Mouse (Mus musculus) macrophage (primary cell): ENCODE data around the gene Mrps18c. TPM values are rescaled to one million over a fixed set of nuclear protein-coding genes. Genes with fewer than 3 reads are reported as not detected.
A peak's percentile ranks its signal among the peaks of the same experiment; 100 is the strongest.

Source experiments
- H3K27ac ChIP-seq: fragments of 350-480 bp; formaldehyde crosslinking; 2 replicates; pipeline ENCODE4 v1.9.0; 2021
- H3K36me3 ChIP-seq: fragments of 350-480 bp; formaldehyde crosslinking; 2 replicates; pipeline ENCODE4 v1.9.0; 2021; ENCODE audit errors: inconsistent target
- H3K4me3 ChIP-seq: fragments of 350-480 bp; formaldehyde crosslinking; 2 replicates; pipeline ENCODE4 v1.9.0; 2021; ENCODE audit errors: inconsistent target
- H3K79me2 ChIP-seq: fragments of 350-480 bp; formaldehyde crosslinking; 2 replicates; pipeline ENCODE4 v1.9.0; 2021; ENCODE audit errors: inconsistent target
- WGBS: methylation state at CpG from one replicate; pipeline ENCODE4 v1.1.7; 2026; ENCODE audit warnings: inconsistent platforms; ENCODE audit not compliant: missing documents; 5-methylcytosine and 5-hydroxymethylcytosine counted together
- polyA plus RNA-seq: library from polyadenylated mRNA; stranded (reverse); fragments of 250-400 nt; gene quantifications from 3 replicates; pipeline ENCODE4 v1.2.4, GENCODE M21; 2018; ENCODE audit warnings: inconsistent platforms
- total RNA-seq, 78 experiments: library from RNA; depleted of rRNA; stranded (reverse); fragments of 250-400 nt; gene quantifications; 1 replicate in 9 of 78; 2 replicates in 24 of 78; 3 replicates in 43 of 78; 4 replicates in 2 of 78; pipeline ENCODE4 v1.2.4; 2018; ENCODE audit warnings: inconsistent platforms in 56 of 78

Mrps18c gene
- total RNA-seq (2018; cell fraction: chromatin; rRNA removed), result 10 to 100 TPM in 22 of 26 experiments, 1 to 10 TPM in 4; 1.9 to 47.4 (median 16.9) TPM
- 100 to 1,000 TPM in 8 of 26 experiments, 10 to 100 TPM in 18; 57.9 to 114 (median 88.9) TPM for total RNA-seq (2018; cell fraction: cytosol; rRNA removed)
- 10 to 100 TPM in 25 of 26 experiments, 1 to 10 TPM in 1; 6.0 to 53.8 (median 32.9) TPM for total RNA-seq (2018; cell fraction: nucleus; rRNA removed)
- polyA plus RNA-seq, result 85.7 to 113 TPM (median 87.1 TPM) in 3 replicates

DNA sequence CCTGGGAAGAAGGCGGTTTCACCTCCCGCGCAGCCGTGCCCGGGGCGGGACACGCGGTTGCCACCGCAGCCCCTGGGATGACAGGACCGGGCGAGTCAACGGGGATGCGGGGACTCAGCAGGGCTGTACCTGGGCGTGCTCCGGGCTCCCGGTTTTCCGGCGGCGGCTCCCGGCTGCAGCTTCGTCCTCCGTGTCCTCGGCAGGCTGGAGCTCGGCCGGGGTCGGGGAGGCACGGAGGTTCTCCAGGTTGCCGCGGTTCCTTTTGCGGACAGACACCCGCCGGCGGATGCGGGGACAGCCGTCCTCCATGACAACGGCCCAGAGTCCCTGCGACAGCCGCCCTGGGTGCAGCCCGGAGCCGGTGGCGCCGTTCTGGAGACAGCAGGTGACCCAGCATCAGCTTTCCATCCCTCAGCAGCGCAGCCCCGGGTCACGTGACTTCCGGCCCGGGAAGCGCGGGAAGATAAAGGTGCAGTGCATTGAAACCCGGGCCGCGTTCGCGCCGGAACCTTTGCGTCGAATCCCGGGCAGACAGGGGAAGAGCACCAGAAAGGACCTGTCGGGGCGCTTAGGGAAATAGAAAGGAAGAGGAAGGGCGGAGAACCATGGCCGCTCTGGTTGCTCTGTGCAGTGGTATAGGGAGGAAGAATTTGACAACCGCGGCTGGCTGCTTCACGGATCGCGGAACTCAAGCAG, at the start of gene Mrps18c, which contains the start of gene Helq:
Gene Mrps18c (plus strand): TSS at position 463 of the 696 bp plus-strand sequence.
Gene Helq (minus strand): TSS at position 434 of the 696 bp plus-strand sequence.
- Histone ChIP-seq H3K79me2 (peaks cover 40% of the 10 kb centered on the region), H3K27ac (peak within 1 kb of the TSS; percentile 25), H3K4me3 (peak within 1 kb of the TSS; percentile 85), H3K36me3 (peaks cover 32% of the 10 kb centered on the region)
- WGBS, result under 1% methylated on average over 63 of the region's 67 CpGs

DNA sequence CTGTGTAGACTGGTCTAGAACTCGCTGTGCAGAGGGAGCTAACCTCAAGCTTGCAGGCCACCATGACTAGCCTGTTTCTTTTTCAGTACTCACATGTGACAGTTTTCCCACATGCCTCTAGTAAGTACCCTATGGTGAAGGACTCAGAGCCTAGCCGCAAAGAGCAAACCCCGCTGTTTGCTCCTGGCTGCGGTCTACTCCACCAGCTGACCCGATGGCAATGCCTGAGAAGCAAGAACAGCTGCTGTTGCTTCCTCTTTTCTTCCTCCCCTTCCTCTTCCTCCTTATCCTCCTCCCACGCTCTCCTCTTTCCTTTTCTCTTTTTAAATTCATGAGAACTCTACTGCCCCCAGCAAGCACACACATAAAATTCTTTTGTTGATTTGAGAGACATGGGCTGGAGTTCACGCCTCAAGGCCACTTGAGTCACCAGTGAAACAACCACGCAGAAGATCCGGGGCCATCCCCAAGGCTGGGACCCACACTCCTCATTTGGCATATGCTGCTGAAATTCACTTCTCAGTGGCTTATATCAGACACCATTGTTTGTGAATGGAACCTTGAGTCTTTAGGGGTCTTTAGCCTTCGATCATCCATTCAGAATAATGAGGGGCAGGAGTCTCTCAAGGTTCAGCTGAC, 47.7 kb upstream of the Mrps18c start:
- Histone ChIP-seq H3K4me3 (no peak overlapping the region), H3K27ac (peak overlapping the region; percentile 76), H3K79me2 (no peaks in the 10 kb centered on the region), H3K36me3 (no peaks in the 10 kb centered on the region)
- WGBS, result 14% methylated on average over 10 of the region's 10 CpGs

DNA sequence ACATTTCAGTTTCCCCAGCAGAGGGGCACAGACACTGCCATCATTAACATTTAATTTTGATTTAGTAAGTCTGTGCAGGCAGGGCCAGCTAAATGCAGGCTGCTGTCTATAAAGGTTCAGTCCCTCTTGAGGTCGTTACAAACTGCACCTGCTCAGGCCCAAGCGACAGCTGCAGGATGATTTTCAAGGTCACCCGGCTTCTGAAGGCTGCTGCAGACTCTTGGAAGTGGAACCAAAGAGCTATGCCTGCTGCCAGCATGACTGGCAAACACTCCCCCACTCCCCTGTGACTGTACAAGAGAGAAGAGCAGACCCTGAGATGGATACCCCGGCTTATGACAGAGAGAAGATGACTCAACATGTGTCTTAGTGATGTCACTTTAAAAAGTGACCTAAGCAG, 46.8 kb upstream of the Mrps18c start:
- Histone ChIP-seq H3K4me3 (no peak overlapping the region), H3K79me2 (no peaks in the 10 kb centered on the region), H3K36me3 (no peaks in the 10 kb centered on the region), H3K27ac (no peak overlapping the region)
- 69% methylated on average over 4 of the region's 4 CpGs for WGBS

DNA sequence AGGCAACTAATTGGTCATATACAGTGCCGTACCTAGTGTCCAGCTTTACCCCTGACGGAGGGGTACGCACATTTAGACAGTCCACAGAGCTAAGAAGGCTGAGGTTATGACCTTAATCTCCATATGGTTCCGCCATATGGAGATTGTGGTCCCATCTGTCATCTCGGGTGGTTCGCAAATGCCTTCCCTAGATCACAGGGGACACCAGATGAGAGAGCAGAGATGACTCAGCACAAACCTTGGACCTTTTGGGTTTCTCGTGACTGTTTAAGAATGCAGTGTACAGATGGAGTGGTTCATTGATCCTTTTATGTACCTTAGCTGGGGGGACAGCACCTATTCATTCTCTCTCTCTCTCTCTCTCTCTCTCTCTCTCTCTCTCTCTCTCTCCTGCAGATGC, 45.0 kb upstream of the Mrps18c start:
- 55% methylated on average over 7 of the region's 7 CpGs for WGBS
- H3K4me3 ChIP-seq, result no peak overlapping the region
- H3K79me2 ChIP-seq, result no peaks in the 10 kb centered on the region
- H3K36me3 ChIP-seq, result no peaks in the 10 kb centered on the region
- H3K27ac ChIP-seq, result no peak overlapping the region

DNA sequence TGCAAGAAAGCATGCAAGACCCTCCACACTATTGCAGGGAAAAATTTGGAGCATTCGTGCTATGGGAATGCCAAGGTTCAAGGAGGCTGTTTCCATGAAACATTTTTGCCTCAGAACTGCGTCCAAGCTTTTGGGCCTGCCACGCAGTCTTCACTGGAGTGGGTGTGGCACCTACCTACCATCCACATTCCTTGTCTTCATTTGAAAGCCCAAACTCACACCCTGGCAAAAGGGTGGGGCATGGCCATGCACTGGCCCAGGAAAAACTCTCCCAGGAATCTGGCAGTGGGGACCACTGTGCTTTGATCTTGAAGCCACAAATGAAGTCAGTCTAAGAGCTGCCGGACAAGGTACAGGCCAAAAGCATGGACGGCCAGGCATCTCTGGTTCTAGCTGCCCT, 40.3 kb upstream of the Mrps18c start:
- 96% methylated on average over 5 of the region's 5 CpGs for WGBS
- Histone ChIP-seq H3K36me3 (no peaks in the 10 kb centered on the region), H3K27ac (no peak overlapping the region)

DNA sequence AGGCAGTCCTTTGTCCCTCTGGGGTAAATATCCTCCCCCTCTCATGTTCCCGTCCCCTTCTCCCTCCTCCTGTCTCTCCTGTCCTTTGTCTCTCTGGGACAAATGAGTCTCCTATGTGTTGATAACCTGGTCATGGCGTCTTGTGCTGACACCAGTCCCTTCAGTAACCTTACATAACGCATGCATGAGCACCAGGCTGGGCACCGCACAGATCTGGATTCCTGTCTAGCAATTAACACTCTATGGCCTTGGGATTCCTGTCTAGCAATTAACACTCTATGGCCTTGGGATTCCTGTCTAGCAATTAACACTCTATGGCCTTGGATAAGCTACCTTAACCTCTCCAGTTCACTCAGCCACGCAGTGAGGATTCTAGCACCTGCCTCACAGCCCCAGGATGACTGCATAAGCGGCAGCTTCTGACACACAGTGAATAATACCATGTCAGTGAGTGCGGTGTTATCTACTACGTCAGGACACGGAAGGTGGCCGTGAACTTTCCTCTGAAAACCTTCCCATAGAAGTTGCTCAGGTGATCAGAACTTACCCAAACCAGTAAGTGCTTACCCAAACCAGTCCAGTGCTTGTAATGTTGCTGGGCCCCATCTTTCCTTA, 38.3 kb upstream of the Mrps18c start:
- H3K4me3 ChIP-seq, result no peak overlapping the region
- H3K27ac ChIP-seq, result no peak overlapping the region
- H3K79me2 ChIP-seq, result no peaks in the 10 kb centered on the region
- H3K36me3 ChIP-seq, result peaks cover 4% of the 10 kb centered on the region; the same call in 1 of the 2 replicates
- WGBS, result 93% methylated on average over 10 of the region's 10 CpGs

More for the DNA sequence above, 40.3 kb upstream of the Mrps18c start:
- no peak overlapping the region for H3K4me3 ChIP-seq
- no peaks in the 10 kb centered on the region for H3K79me2 ChIP-seq

DNA sequence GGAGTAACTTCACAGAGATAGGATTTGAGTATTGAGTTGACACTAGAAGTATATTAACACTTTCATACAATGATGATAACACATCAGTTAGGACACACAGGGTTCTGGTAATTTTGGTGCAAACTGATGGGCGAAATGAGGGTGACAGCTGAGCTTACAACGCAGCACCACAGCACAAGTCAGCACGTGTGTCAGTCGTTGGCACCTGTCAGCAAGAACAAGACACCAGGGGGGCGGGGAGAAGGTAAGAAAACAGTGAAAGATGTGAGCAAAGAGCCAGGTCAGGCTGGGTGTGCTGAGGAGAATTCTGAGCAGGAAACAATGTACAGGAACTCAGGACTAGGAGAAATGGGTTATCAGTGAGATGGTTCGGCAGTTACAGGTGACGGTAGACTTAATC, 36.7 kb upstream of the Mrps18c start:
- Histone ChIP-seq H3K79me2 (no peaks in the 10 kb centered on the region), H3K27ac (no peak overlapping the region), H3K4me3 (no peak overlapping the region), H3K36me3 (peaks cover 4% of the 10 kb centered on the region)
- WGBS, result 93% methylated on average over 7 of the region's 7 CpGs

DNA sequence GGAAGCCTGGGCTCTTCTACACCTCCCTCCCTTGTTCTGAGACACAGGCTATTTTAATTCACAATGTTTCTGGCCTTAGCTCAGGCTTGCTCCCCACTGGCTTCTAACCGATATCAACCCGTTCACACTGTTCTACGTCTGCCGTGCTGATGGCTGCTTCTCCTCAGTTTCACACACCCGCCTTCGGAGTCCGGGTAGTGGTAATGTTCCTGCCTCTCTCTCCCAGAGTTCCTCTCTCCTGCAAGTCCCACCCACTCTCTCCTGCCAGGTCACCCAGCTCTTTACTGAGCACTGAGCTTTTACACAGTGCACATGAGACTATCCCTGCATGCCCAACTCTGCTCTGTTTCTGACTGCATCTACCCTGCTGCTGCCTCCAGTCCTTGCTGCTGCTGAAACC, 32.4 kb upstream of the Mrps18c start:
- 91% methylated on average over 7 of the region's 7 CpGs for WGBS
- H3K4me3 ChIP-seq, result no peak overlapping the region
- H3K27ac ChIP-seq, result no peak overlapping the region
- peaks cover 27% of the 10 kb centered on the region for H3K36me3 ChIP-seq
- H3K79me2 ChIP-seq, result no peaks in the 10 kb centered on the region

DNA sequence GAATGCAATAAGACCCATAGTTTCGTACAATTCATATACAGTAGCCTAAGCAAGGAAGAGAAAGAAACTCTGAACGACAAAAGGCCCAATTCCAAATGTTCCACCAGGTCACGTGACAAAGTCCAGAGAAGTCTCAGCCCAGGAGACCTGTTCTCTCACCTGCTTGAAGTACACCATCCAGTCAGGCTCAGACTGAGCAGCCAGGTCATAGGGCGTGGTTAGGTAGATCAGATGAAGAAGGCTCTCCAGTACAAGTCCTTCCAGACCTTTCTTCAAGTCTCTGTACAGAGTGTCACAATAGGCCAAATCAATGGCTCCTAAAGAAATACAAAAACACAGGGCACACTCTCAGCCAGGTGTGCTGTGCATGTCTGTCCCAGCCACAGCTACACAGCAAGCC, 26.9 kb upstream of the Mrps18c start:
- Histone ChIP-seq H3K27ac (no peak overlapping the region), H3K36me3 (peaks cover 37% of the 10 kb centered on the region)
- 94% methylated on average over 4 of the region's 4 CpGs for WGBS

DNA sequence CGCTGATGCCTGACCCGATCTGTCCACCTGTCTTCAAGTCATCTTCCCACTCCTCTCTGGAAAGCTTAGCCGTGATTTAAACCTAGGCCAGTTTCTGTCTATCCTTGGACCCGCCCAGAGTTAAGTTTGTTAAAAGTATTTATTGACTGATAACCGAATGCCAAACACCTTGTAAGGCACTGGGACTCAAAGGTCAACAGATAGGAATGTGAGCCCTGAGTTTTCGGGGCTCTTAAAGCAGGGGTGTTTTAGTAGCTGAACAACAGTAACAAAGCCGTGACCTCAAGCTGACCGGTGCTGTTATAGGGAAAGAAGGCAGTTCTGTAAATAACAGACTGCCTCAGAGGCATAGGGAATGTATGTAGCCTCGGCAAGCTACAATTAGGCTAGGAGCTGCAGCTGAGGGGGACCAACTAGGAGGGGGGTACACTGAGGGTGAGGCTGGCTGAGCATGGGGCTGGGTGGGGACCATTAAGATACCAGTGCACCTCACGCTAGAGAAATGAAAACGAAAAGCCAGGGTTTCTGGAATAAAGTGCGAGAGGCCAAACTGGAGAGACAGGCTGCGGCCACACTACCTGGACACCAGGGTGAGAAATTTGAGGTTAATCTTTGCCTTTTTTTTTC, 22.5 kb upstream of the Mrps18c start:
- Histone ChIP-seq H3K79me2 (no peaks in the 10 kb centered on the region), H3K4me3 (no peak overlapping the region), H3K27ac (no peak overlapping the region), H3K36me3 (peaks cover 24% of the 10 kb centered on the region)
- 96% methylated on average over 13 of the region's 13 CpGs for WGBS

More for the DNA sequence above, 26.9 kb upstream of the Mrps18c start:
- Histone ChIP-seq H3K79me2 (no peaks in the 10 kb centered on the region), H3K4me3 (no peak overlapping the region)

DNA sequence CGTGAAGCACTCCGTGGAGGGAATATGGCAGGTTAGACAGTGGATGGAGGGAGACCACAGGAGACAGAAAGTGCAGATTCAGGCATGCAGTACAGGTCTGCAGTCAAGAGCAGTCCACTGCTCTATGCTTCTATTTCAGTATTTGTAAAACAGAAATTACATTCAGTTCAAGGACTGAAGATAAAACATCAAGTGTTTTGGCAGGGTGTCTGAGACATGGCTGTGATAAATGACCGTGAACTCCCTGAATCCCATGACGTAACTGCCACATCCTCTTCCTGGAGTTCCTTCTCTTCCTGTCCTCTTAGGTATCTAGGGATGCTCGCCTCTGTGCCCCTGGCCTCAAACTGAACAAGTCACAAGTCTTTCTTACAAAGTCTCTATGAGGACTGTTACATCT, 21.5 kb upstream of the Mrps18c start:
- Histone ChIP-seq H3K36me3 (peaks cover 17% of the 10 kb centered on the region; the same call in 1 of the 2 replicates), H3K27ac (no peak overlapping the region), H3K79me2 (no peaks in the 10 kb centered on the region), H3K4me3 (no peak overlapping the region)
- WGBS, result 89% methylated on average over 5 of the region's 5 CpGs

DNA sequence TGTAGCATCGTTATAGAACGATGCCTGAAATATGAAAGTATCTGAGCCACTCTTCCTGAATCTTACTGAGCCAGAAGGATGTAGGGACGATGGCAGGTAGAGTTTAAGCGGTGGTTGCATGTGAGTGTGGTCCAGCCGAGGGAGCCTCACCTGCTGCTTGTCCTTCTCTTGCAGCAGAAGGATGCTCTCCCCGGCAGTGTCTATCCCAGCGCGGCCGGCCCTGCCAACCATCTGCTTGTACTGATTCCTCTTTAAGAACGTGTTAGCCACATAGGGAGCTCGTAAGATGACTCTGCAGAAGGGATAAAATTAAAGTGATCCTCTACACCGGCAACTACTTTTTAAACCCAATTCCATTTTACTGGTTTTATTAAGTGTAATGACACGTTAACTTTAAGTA, 19.4 kb upstream of the Mrps18c start:
- 96% methylated on average over 13 of the region's 13 CpGs for WGBS
- no peak overlapping the region for H3K4me3 ChIP-seq
- H3K27ac ChIP-seq, result no peak overlapping the region
- 0 out of 2 replicates have a peak, but pooled peaks cover 8% of the 10 kb centered on the region for H3K36me3 ChIP-seq
- H3K79me2 ChIP-seq, result no peaks in the 10 kb centered on the region

DNA sequence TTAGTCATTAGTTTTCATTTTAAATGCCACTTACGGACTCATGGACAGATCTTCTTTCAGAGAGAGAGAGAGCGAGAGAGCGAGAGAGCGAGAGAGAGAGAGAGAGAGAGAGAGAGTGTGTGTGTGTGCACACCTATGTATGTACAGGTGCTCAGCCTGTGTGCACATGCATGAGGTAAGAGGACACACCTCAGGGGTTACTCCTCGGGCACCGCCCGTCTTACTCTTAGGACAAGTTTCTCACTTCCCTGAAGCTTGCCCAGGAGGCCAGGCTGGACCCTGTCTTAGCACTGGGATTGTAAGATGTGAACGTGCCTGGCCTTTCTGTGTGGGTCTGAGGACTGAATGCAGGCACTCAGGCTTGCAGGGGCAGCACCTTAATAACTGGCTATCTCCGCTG, 10.9 kb upstream of the Mrps18c start:
- H3K36me3 ChIP-seq, result peaks cover 50% of the 10 kb centered on the region; the same call in 1 of the 2 replicates
- no peaks in the 10 kb centered on the region for H3K79me2 ChIP-seq
- H3K4me3 ChIP-seq, result no peak overlapping the region
- WGBS, result 96% methylated on average over 9 of the region's 9 CpGs
- H3K27ac ChIP-seq, result no peak overlapping the region

DNA sequence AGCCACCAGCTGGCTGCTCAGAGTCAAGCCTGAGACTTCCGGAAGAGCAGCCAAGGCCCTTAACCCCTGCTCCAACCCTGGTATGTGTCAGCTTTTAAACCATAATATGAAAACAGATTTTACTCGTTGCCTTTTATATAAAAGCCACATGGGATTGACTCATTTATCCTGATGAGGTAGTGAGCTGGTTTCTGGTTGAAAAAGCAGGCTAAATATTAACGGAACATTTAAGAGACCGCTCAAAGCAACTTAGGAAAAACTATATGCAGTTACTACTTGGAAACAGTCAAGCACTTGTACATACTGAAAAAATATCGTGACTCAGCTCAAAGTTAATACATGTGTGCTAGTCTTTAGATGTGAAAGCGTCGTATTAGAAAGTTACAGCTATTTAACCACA, 6.2 kb upstream of the Mrps18c start:
- no peak overlapping the region for H3K4me3 ChIP-seq
- no peak overlapping the region for H3K27ac ChIP-seq
- WGBS, result 98% methylated on average over 7 of the region's 7 CpGs
- H3K36me3 ChIP-seq, result peaks cover 52% of the 10 kb centered on the region; the same call in 1 of the 2 replicates
- no peaks in the 10 kb centered on the region for H3K79me2 ChIP-seq
